Mouse (Mus musculus): Measurements from ENCODE around the gene Txlna. TPM values are rescaled to one million over a fixed set of nuclear protein-coding genes. Genes with fewer than 3 reads are reported as not detected.

The Txlna gene
- polyA plus RNA-seq, 1 experiment from 2014 or later = 94.4 TPM

GRCm38 (mm10) chr4:129588865-129589264 is 52.0 kb downstream of the Txlna start:
- 77% methylated on average over 4 of the region's 4 CpGs for WGBS
- ATAC-seq (ENCODE audit: insufficient number of reproducible peaks, insufficient read depth, low FRiP score, low read depth) = no peak
- Histone ChIP-seq H3K27me3 (ENCODE audit: control insufficient read depth, insufficient read depth, low read length) (no peaks in the 10 kb centered on the region), H3K36me3 (ENCODE audit: control insufficient read depth, insufficient read depth, low read length) (peaks cover 27% of the 10 kb centered on the region), H3K4me2 (replicated peaks; ENCODE audit: low read depth, low read length) (no peak overlapping the region), H3K9ac (replicated peaks; ENCODE audit: low read depth, low read length) (no peak overlapping the region), H3K9me3 (ENCODE audit: control insufficient read depth, low read depth, low read length) (no peaks in the 10 kb centered on the region), H3K27ac (ENCODE audit: low read length) (no peak overlapping the region), H3K4me1 (ENCODE audit: control insufficient read depth, insufficient read depth, low read length) (0 out of 2 replicates have a peak, but pooled peaks cover 5% of the 10 kb centered on the region), H3K4me3 (ENCODE audit: low read depth, low read length) (no peak overlapping the region)

GRCm38 (mm10) chr4:129586943-129587342 is 53.9 kb downstream of the Txlna start:
- ATAC-seq (ENCODE audit: insufficient number of reproducible peaks, insufficient read depth, low FRiP score, low read depth) = no peak
- 0 out of 2 replicates have a peak, but pooled peaks cover 5% of the 10 kb centered on the region for H3K4me1 ChIP-seq (ENCODE audit: control insufficient read depth, insufficient read depth, low read length)
- H3K4me3 ChIP-seq (ENCODE audit: low read depth, low read length) = no peak overlapping the region
- H3K9me3 ChIP-seq (ENCODE audit: control insufficient read depth, low read depth, low read length) = no peaks in the 10 kb centered on the region
- H3K36me3 ChIP-seq (ENCODE audit: control insufficient read depth, insufficient read depth, low read length) = peaks cover 9% of the 10 kb centered on the region
- no peak overlapping the region for H3K27ac ChIP-seq (ENCODE audit: low read length)
- 41% methylated on average over 1 of the region's 1 CpGs for WGBS
- H3K27me3 ChIP-seq (ENCODE audit: control insufficient read depth, insufficient read depth, low read length) = no peaks in the 10 kb centered on the region
- H3K9ac ChIP-seq (replicated peaks; ENCODE audit: low read depth, low read length) = no peak overlapping the region
- no peak overlapping the region for H3K4me2 ChIP-seq (replicated peaks; ENCODE audit: low read depth, low read length)

GRCm38 (mm10) chr4:129585773-129586172 is 55.1 kb downstream of the Txlna start:
- H3K4me3 ChIP-seq (ENCODE audit: low read depth, low read length) = no peak overlapping the region
- no peaks in the 10 kb centered on the region for H3K36me3 ChIP-seq (ENCODE audit: control insufficient read depth, insufficient read depth, low read length)
- no peaks in the 10 kb centered on the region for H3K9me3 ChIP-seq (ENCODE audit: control insufficient read depth, low read depth, low read length)
- no peak for ATAC-seq (ENCODE audit: insufficient number of reproducible peaks, insufficient read depth, low FRiP score, low read depth)
- no peaks in the 10 kb centered on the region for H3K27me3 ChIP-seq (ENCODE audit: control insufficient read depth, insufficient read depth, low read length)
- H3K4me2 ChIP-seq (replicated peaks; ENCODE audit: low read depth, low read length) = no peak overlapping the region; the same call in 1 of the 2 replicates
- 0 out of 2 replicates have a peak, but pooled peaks cover 5% of the 10 kb centered on the region for H3K4me1 ChIP-seq (ENCODE audit: control insufficient read depth, insufficient read depth, low read length)
- WGBS = 77% methylated on average over 9 of the region's 9 CpGs
- H3K9ac ChIP-seq (replicated peaks; ENCODE audit: low read depth, low read length) = no peak overlapping the region
- no peak overlapping the region for H3K27ac ChIP-seq (ENCODE audit: low read length)

GRCm38 (mm10) chr4:129584884-129585608 is 55.8 kb downstream of the Txlna start:
- no peaks in the 10 kb centered on the region for H3K36me3 ChIP-seq (ENCODE audit: control insufficient read depth, insufficient read depth, low read length)
- H3K4me1 ChIP-seq (ENCODE audit: control insufficient read depth, insufficient read depth, low read length) = 0 out of 2 replicates have a peak, but pooled peaks cover 5% of the 10 kb centered on the region
- ATAC-seq (ENCODE audit: insufficient number of reproducible peaks, insufficient read depth, low FRiP score, low read depth) = peak; percentile 83
- WGBS = 2% methylated on average over 36 of the region's 36 CpGs
- peak overlapping the region; percentile 55 for H3K27ac ChIP-seq (ENCODE audit: low read length)
- H3K9ac ChIP-seq (replicated peaks; ENCODE audit: low read depth, low read length) = peak overlapping the region; percentile 28
- H3K4me3 ChIP-seq (ENCODE audit: low read depth, low read length) = peak overlapping the region; percentile 36
- H3K27me3 ChIP-seq (ENCODE audit: control insufficient read depth, insufficient read depth, low read length) = no peaks in the 10 kb centered on the region
- peak overlapping the region; percentile 52 for H3K4me2 ChIP-seq (replicated peaks; ENCODE audit: low read depth, low read length)
- no peaks in the 10 kb centered on the region for H3K9me3 ChIP-seq (ENCODE audit: control insufficient read depth, low read depth, low read length)

- Histone ChIP-seq H3K4me2 (replicated peaks; ENCODE audit: low read depth, low read length) (peak overlapping the region; percentile 52), H3K9me3 (ENCODE audit: control insufficient read depth, low read depth, low read length) (no peaks in the 10 kb centered on the region), H3K4me1 (ENCODE audit: control insufficient read depth, insufficient read depth, low read length) (0 out of 2 replicates have a peak, but pooled peaks cover 5% of the 10 kb centered on the region), H3K4me3 (ENCODE audit: low read depth, low read length) (peak overlapping the region; percentile 36), H3K27me3 (ENCODE audit: control insufficient read depth, insufficient read depth, low read length) (no peaks in the 10 kb centered on the region), H3K27ac (ENCODE audit: low read length) (peak overlapping the region; percentile 55), H3K9ac (replicated peaks; ENCODE audit: low read depth, low read length) (0 out of 2 replicates have a peak overlapping the region, but pooled peaks have one; percentile 28), H3K36me3 (ENCODE audit: control insufficient read depth, insufficient read depth, low read length) (no peaks in the 10 kb centered on the region)
- WGBS = 71% methylated on average over 1 of the region's 1 CpGs
- no peak for ATAC-seq (ENCODE audit: insufficient number of reproducible peaks, insufficient read depth, low FRiP score, low read depth)
Observed at GRCm38 (mm10) chr4:129584370-129584769, 56.5 kb downstream of the Txlna start.

- Histone ChIP-seq H3K4me1 (ENCODE audit: control insufficient read depth, insufficient read depth, low read length) (0 out of 2 replicates have a peak, but pooled peaks cover 5% of the 10 kb centered on the region), H3K27me3 (ENCODE audit: control insufficient read depth, insufficient read depth, low read length) (no peaks in the 10 kb centered on the region), H3K4me3 (ENCODE audit: low read depth, low read length) (no peak overlapping the region), H3K9me3 (ENCODE audit: control insufficient read depth, low read depth, low read length) (no peaks in the 10 kb centered on the region), H3K4me2 (replicated peaks; ENCODE audit: low read depth, low read length) (no peak overlapping the region), H3K36me3 (ENCODE audit: control insufficient read depth, insufficient read depth, low read length) (no peaks in the 10 kb centered on the region), H3K27ac (ENCODE audit: low read length) (no peak overlapping the region), H3K9ac (replicated peaks; ENCODE audit: low read depth, low read length) (no peak overlapping the region)
- ATAC-seq (ENCODE audit: insufficient number of reproducible peaks, insufficient read depth, low FRiP score, low read depth) = no peak
- 95% methylated on average over 1 of the region's 1 CpGs for WGBS
Observed at GRCm38 (mm10) chr4:129582251-129582650, 58.6 kb downstream of the Txlna start.

- WGBS = 66% methylated on average over 7 of the region's 7 CpGs
- 0 out of 2 replicates have a peak, but pooled peaks cover 7% of the 10 kb centered on the region for H3K4me1 ChIP-seq (ENCODE audit: control insufficient read depth, insufficient read depth, low read length)
- H3K36me3 ChIP-seq (ENCODE audit: control insufficient read depth, insufficient read depth, low read length) = no peaks in the 10 kb centered on the region
- H3K27ac ChIP-seq (ENCODE audit: low read length) = no peak overlapping the region
- H3K27me3 ChIP-seq (ENCODE audit: control insufficient read depth, insufficient read depth, low read length) = no peaks in the 10 kb centered on the region
- H3K4me2 ChIP-seq (replicated peaks; ENCODE audit: low read depth, low read length) = no peak overlapping the region
- ATAC-seq (ENCODE audit: insufficient number of reproducible peaks, insufficient read depth, low FRiP score, low read depth) = no peak
- no peaks in the 10 kb centered on the region for H3K9me3 ChIP-seq (ENCODE audit: control insufficient read depth, low read depth, low read length)
- H3K9ac ChIP-seq (replicated peaks; ENCODE audit: low read depth, low read length) = no peak overlapping the region
- no peak overlapping the region for H3K4me3 ChIP-seq (ENCODE audit: low read depth, low read length)
Observed at GRCm38 (mm10) chr4:129580347-129580746, 60.5 kb downstream of the Txlna start.

GRCm38 (mm10) chr4:129578466-129578865 is 62.4 kb downstream of the Txlna start, which contains the start of gene Fam167b:
Gene Fam167b (minus strand): TSS chr4:129578549.
- Histone ChIP-seq H3K9ac (replicated peaks; ENCODE audit: low read depth, low read length) (no peak within 1 kb of the TSS), H3K9me3 (ENCODE audit: control insufficient read depth, low read depth, low read length) (no peaks in the 10 kb centered on the region), H3K27ac (ENCODE audit: low read length) (no peak within 1 kb of the TSS), H3K4me1 (ENCODE audit: control insufficient read depth, insufficient read depth, low read length) (0 out of 2 replicates have a peak, but pooled peaks cover 6% of the 10 kb centered on the region), H3K4me3 (ENCODE audit: low read depth, low read length) (no peak within 1 kb of the TSS), H3K27me3 (ENCODE audit: control insufficient read depth, insufficient read depth, low read length) (no peaks in the 10 kb centered on the region), H3K36me3 (ENCODE audit: control insufficient read depth, insufficient read depth, low read length) (no peaks in the 10 kb centered on the region), H3K4me2 (replicated peaks; ENCODE audit: low read depth, low read length) (no peak within 1 kb of the TSS)
- 84% methylated on average over 5 of the region's 5 CpGs for WGBS
- no peak for ATAC-seq (ENCODE audit: insufficient number of reproducible peaks, insufficient read depth, low FRiP score, low read depth)

Data from stomach, embryonic 14.5 days (tissue).